9 mouse cellular contexts compared by ENCODE assay signal in the genomic region with DNA sequence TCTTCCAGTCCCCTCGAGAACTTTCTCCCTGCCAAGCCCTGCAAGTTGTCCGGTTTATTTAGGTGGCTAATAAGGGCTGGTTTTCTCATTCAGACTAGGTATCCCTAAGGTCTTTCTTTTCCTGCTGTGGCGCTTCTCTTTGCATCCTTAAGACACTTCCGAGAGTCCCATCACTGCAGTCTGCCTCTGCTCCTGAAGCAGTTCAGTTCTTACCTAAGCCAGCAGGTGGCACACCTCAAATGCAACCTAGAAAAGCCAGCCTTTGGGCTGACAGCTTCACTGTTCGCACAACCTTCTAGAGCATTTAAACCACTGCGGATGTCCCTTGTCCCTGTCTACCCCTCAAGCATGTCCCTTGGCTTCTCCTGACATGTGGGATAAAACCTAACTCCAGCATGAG. TPM values are rescaled to one million over a fixed set of nuclear protein-coding genes. Genes with fewer than 3 reads are reported as not detected.
DNase-seq lines count a peak whose midpoint lies in the region; ATAC-seq and TF ChIP-seq lines count a peak whose summit lies in the region.
"Had no signal": no experiment of that assay in that cellular context is flagged by ENCODE, and none has a peak within 500 bp of the region (broad histone marks: within the 10 kb centered on the region; RNA-seq: fewer than 3 reads in every experiment).

No protein-coding gene starts in this region.

- H3K4me3 ChIP-seq in testis, adult 2 months (ENCODE audit: control insufficient read depth, low read depth, low read length) = no peak overlapping the region
- H3K4me3 ChIP-seq in forebrain, embryonic 14.5 days (ENCODE audit: low read depth, low read length) = no peak overlapping the region
- H3K4me3 ChIP-seq in neural tube, embryonic 15.5 days (replicated peaks) = no peak overlapping the region

- H3K36me3 ChIP-seq in testis, adult 2 months (ENCODE audit: control insufficient read depth, insufficient read depth, low read length) = no peaks in the 10 kb centered on the region; the same call in none of the 2 replicates
- peaks cover 39% of the 10 kb centered on the region for H3K36me3 ChIP-seq in forebrain, embryonic 14.5 days (ENCODE audit: control insufficient read depth, insufficient read depth, low read length)
- H3K36me3 ChIP-seq in neural tube, embryonic 15.5 days = peaks cover 44% of the 10 kb centered on the region

- H3K27ac ChIP-seq in testis, adult 2 months (ENCODE audit: control insufficient read depth, insufficient read depth, low read depth, low read length) = no peak overlapping the region
- H3K27ac ChIP-seq in forebrain, embryonic 14.5 days (ENCODE audit: low read depth, low read length) = no peak overlapping the region
- no peak overlapping the region for H3K27ac ChIP-seq in neural tube, embryonic 15.5 days (replicated peaks)

- peak; percentile 61 for DNase-seq in adrenal gland, postnatal 14 days
- DNase-seq in adrenal gland, adult 8-10 months = no peak
- DNase-seq in testis, postnatal 14 days (ENCODE audit: low spot score) = no peak
- DNase-seq in forebrain, embryonic 14.5 days (ENCODE audit: low spot score) = peak; percentile 53
- DNase-seq in kidney, postnatal 36 days = peak; percentile 34 to 72
- no peak for DNase-seq in urinary bladder, postnatal 4 days (ENCODE audit: low spot score in 2 of 2)

- peak; percentile 28; the same call in 1 of the 2 replicates for TF ChIP-seq CTCF in testis, adult 2 months (IDR thresholded peaks at IDR 0.05; ENCODE audit: control insufficient read depth, insufficient read depth, insufficient replicate concordance, low read depth, low read length)

- peaks cover 16% of the 10 kb centered on the region for H3K4me1 ChIP-seq in testis, adult 2 months (ENCODE audit: control insufficient read depth, insufficient read depth, low read length)
- peaks cover 13% of the 10 kb centered on the region; the same call in 1 of the 2 replicates for H3K4me1 ChIP-seq in forebrain, embryonic 14.5 days (ENCODE audit: control insufficient read depth, insufficient read depth, low read length)
- peaks cover 25% of the 10 kb centered on the region for H3K4me1 ChIP-seq in neural tube, embryonic 15.5 days

- no peaks in the 10 kb centered on the region for H3K9me3 ChIP-seq in forebrain, embryonic 14.5 days (replicated peaks; ENCODE audit: control insufficient read depth, low read length)
- no peaks in the 10 kb centered on the region for H3K9me3 ChIP-seq in neural tube, embryonic 15.5 days (replicated peaks)
- H3K9me3 ChIP-seq: hindbrain, embryonic 15.5 days had no signal

- WGBS in forebrain, embryonic 14.5 days = 20% methylated on average over 6 of the region's 6 CpGs
- 34% methylated on average over 6 of the region's 6 CpGs for WGBS in neural tube, embryonic 15.5 days

- TF ChIP-seq POLR2A in testis, adult 2 months (IDR thresholded peaks at IDR 0.05; ENCODE audit: control insufficient read depth, low read depth, low read length) = no peak

- no peak overlapping the region for H3K4me2 ChIP-seq in forebrain, embryonic 14.5 days (ENCODE audit: low read length)
- H3K4me2 ChIP-seq in neural tube, embryonic 15.5 days = peak overlapping the region; percentile 95; the same call in 1 of the 2 replicates

- H3K27me3 ChIP-seq in testis, adult 2 months (ENCODE audit: control insufficient read depth, insufficient read depth, low read length) = no peaks in the 10 kb centered on the region
- H3K27me3 ChIP-seq in forebrain, embryonic 14.5 days (replicated peaks; ENCODE audit: control insufficient read depth, insufficient read depth, low read length) = peaks cover 11% of the 10 kb centered on the region; the same call in 1 of the 2 replicates
- H3K27me3 ChIP-seq in neural tube, embryonic 15.5 days (replicated peaks) = peaks cover 16% of the 10 kb centered on the region

- ATAC-seq in forebrain, embryonic 14.5 days = no peak
- ATAC-seq in neural tube, embryonic 15.5 days (ENCODE audit: low FRiP score) = no peak

- no peak overlapping the region for H3K9ac ChIP-seq in forebrain, embryonic 14.5 days (ENCODE audit: low read length)
- H3K9ac ChIP-seq in neural tube, embryonic 15.5 days (replicated peaks) = no peak overlapping the region

RNA-seq across cellular contexts. Expression of a gene that starts 19.2 kb away (rescaled TPM):
- 5.9 TPM in 2 replicates for total RNA-seq in adrenal gland, postnatal 14 days (2021)
- 1 to 10 TPM; 2.0 to 6.7 (median 3.9) TPM for total RNA-seq in adrenal gland, adult 8-10 months (2022)
- polyA plus RNA-seq in testis, adult 2 months (2012; rRNA removed) = 0.10 and 1.3 TPM in 2 replicates
- 2.9 and 5.6 TPM in 2 replicates for polyA plus RNA-seq in forebrain, embryonic 14.5 days (2014; fragmentation: Nextera tagmentation; extraction: Ambion mirVana)
- 13.1 and 14.1 TPM in 2 replicates for polyA plus RNA-seq in neural tube, embryonic 15.5 days (2015; fragmentation: Nextera tagmentation; extraction: Ambion mirVana)

RNA-seq across cellular contexts. Expression of a gene that starts 21.8 kb away (rescaled TPM):
- 83.4 and 90.8 TPM in 2 replicates for total RNA-seq in adrenal gland, postnatal 14 days (2021)
- total RNA-seq in adrenal gland, adult 8-10 months (2022) = 100 to 1,000 TPM in 3 of 4 experiments, 10 to 100 TPM in 1; 76.7 to 152 (median 113) TPM
- polyA plus RNA-seq in testis, adult 2 months (2012; rRNA removed) = 48.5 and 51.6 TPM in 2 replicates
- polyA plus RNA-seq in forebrain, embryonic 14.5 days (2014; fragmentation: Nextera tagmentation; extraction: Ambion mirVana) = 29.4 and 32.1 TPM in 2 replicates
- 38.8 and 44.6 TPM in 2 replicates for polyA plus RNA-seq in neural tube, embryonic 15.5 days (2015; fragmentation: Nextera tagmentation; extraction: Ambion mirVana)

RNA-seq across cellular contexts. Expression of a gene that starts 34.2 kb away (rescaled TPM):
- total RNA-seq in adrenal gland, postnatal 14 days (2021) = 26.1 and 31.7 TPM in 2 replicates
- 10 to 100 TPM; 16.7 to 21.4 (median 18.1) TPM for total RNA-seq in adrenal gland, adult 8-10 months (2022)
- 2.5 and 4.0 TPM in 2 replicates for polyA plus RNA-seq in testis, adult 2 months (2012; rRNA removed)
- 30.1 and 37.9 TPM in 2 replicates for polyA plus RNA-seq in forebrain, embryonic 14.5 days (2014; fragmentation: Nextera tagmentation; extraction: Ambion mirVana)
- 38.2 and 41.9 TPM in 2 replicates for polyA plus RNA-seq in neural tube, embryonic 15.5 days (2015; fragmentation: Nextera tagmentation; extraction: Ambion mirVana)

RNA-seq across cellular contexts. Expression of a gene that starts 36.5 kb away (rescaled TPM):
- 1.1 and 2.0 TPM in 2 replicates for total RNA-seq in adrenal gland, postnatal 14 days (2021)
- total RNA-seq in adrenal gland, adult 8-10 months (2022) = 1 to 10 TPM in 2 of 4 experiments, under 1 TPM in 2; 0.46 to 1.5 (median 1.1) TPM
- polyA plus RNA-seq in testis, adult 2 months (2012; rRNA removed) = 0.62 and 0.77 TPM in 2 replicates
- 1.4 and 2.3 TPM in 2 replicates for polyA plus RNA-seq in forebrain, embryonic 14.5 days (2014; fragmentation: Nextera tagmentation; extraction: Ambion mirVana)
- 22.8 and 29.5 TPM in 2 replicates for polyA plus RNA-seq in neural tube, embryonic 15.5 days (2015; fragmentation: Nextera tagmentation; extraction: Ambion mirVana)

RNA-seq across cellular contexts. Expression of a gene that starts 44.4 kb away (rescaled TPM):
- total RNA-seq in adrenal gland, postnatal 14 days (2021) = 0.85 and 3.0 TPM in 2 replicates
- total RNA-seq in adrenal gland, adult 8-10 months (2022) = 1 to 10 TPM; 1.3 to 3.1 (median 2.5) TPM
- 59.3 TPM in 2 replicates for polyA plus RNA-seq in testis, adult 2 months (2012; rRNA removed)
- 0.81 and 1.7 TPM in 2 replicates for polyA plus RNA-seq in forebrain, embryonic 14.5 days (2014; fragmentation: Nextera tagmentation; extraction: Ambion mirVana)
- polyA plus RNA-seq in neural tube, embryonic 15.5 days (2015; fragmentation: Nextera tagmentation; extraction: Ambion mirVana) = 1.8 and 2.4 TPM in 2 replicates

Comparison
In these comparisons a context has a peak if more than half of its experiments do, and no peak if none do; other contexts are left out.
1. DNase-seq: peak in adrenal gland, postnatal 14 days (single experiment), forebrain, embryonic 14.5 days (single experiment) and kidney, postnatal 36 days (2 of 2); none in adrenal gland, adult 8-10 months (single experiment), testis, postnatal 14 days (single experiment) and urinary bladder, postnatal 4 days (0 of 2).